Mouse (Mus musculus) forebrain, postnatal 0 days (tissue): ENCODE measurements around the gene Dlec1. TPM values are rescaled to one million over a fixed set of nuclear protein-coding genes. Genes with fewer than 3 reads are reported as not detected.

Experiments used
- ATAC-seq: fragments of 200-750 bp; cut with Nextera tagmentation; 2 replicates; pipeline ENCODE4 v1.8.0; 2017; ENCODE audit warnings: mild to moderate bottlenecking, moderate library complexity
- DNase-seq: peaks from one replicate; pipeline ENCODE4 v3.0.0-alpha.2; 2015
- H3K27ac ChIP-seq: fragments of 300-500 bp; sonication (generic); 2 replicates; pipeline ENCODE4 v1.5.1; 2014; ENCODE audit warnings: low read depth, mild to moderate bottlenecking, antibody characterized with exemption, low read length, moderate library complexity, mixed read lengths
- H3K27me3 ChIP-seq: fragments of 300-500 bp; sonication (generic); 2 replicates; pipeline ENCODE4 v1.6.1; 2014; ENCODE audit warnings: mild to moderate bottlenecking, low read length, mixed read lengths; ENCODE audit not compliant: insufficient read depth
- H3K36me3 ChIP-seq: fragments of 300-500 bp; sonication (generic); 2 replicates; pipeline ENCODE4 v1.6.1; 2014; ENCODE audit warnings: mild to moderate bottlenecking, moderate library complexity; ENCODE audit not compliant: insufficient read depth
- H3K4me1 ChIP-seq: fragments of 300-500 bp; sonication (generic); 2 replicates; pipeline ENCODE4 v1.6.1; 2014; ENCODE audit warnings: antibody characterized with exemption; ENCODE audit not compliant: insufficient read depth
- H3K4me2 ChIP-seq: fragments of 300-500 bp; sonication (generic); 2 replicates; pipeline ENCODE4 v1.6.1; 2014; ENCODE audit warnings: low read depth, mild to moderate bottlenecking, moderate library complexity
- H3K4me3 ChIP-seq: fragments of 300-500 bp; sonication (generic); 2 replicates; pipeline ENCODE4 v1.5.1; 2014; ENCODE audit warnings: low read depth, low read length, mixed read lengths
- H3K9ac ChIP-seq: fragments of 300-500 bp; sonication (generic); 2 replicates; pipeline ENCODE4 v1.6.1; 2014; ENCODE audit warnings: mild to moderate bottlenecking
- H3K9me3 ChIP-seq: fragments of 300-500 bp; sonication (generic); 2 replicates; pipeline ENCODE4 v1.6.1; 2016; ENCODE audit warnings: low read length
- CTCF ChIP-seq: sonication (generic); IDR thresholded peaks from 2 replicates; pipeline ENCODE4 v1.5.1; 2016; ENCODE audit warnings: antibody characterized with exemption, control low read depth, low read depth
- WGBS: fragments of 180-500 bp; shearing (Covaris S2); extraction: QIAGEN DNeasy Blood & Tissue Kit; methylation state at CpG from one replicate; pipeline ENCODE4 v1.1.7; 2014; 5-methylcytosine and 5-hydroxymethylcytosine counted together
- polyA plus RNA-seq: library from polyadenylated mRNA; unstranded; fragments of >200 nt; fragmentation: Nextera tagmentation; extraction: Ambion mirVana; gene quantifications from 2 replicates; pipeline ENCODE4 v1.2.1, GENCODE M21; 2015
- total RNA-seq: library from RNA; depleted of rRNA; stranded (reverse); fragments of >200 nt; gene quantifications from 2 replicates; pipeline ENCODE4 v1.2.3, GENCODE M21; 2014; rRNA removed

Dlec1 gene
- total RNA-seq (0.85 and 2.0 TPM in 2 replicates), polyA plus RNA-seq (0.40 and 0.42 TPM in 2 replicates)

GRCm38 (mm10) chr9:119101992-119102782 lies at the start of gene Dlec1:
Dlec1 (plus strand) TSS chr9:119102478.
- Histone ChIP-seq H3K27me3 (peaks cover 8% of the 10 kb centered on the region; the same call in 1 of the 2 replicates), H3K9me3 (no peaks in the 10 kb centered on the region), H3K4me2 (peak within 1 kb of the TSS; percentile 70), H3K4me1 (peaks cover 4% of the 10 kb centered on the region; the same call in 1 of the 2 replicates), H3K36me3 (no peaks in the 10 kb centered on the region), H3K9ac (peak within 1 kb of the TSS; percentile 45), H3K4me3 (peak within 1 kb of the TSS; percentile 62), H3K27ac (no peak within 1 kb of the TSS)
- 2% methylated on average over 44 of the region's 44 CpGs for WGBS
- ATAC-seq (peak; percentile 95), DNase-seq (peak; percentile 88)
- TF ChIP-seq CTCF = peak; percentile 25; the same call in 1 of the 2 replicates

GRCm38 (mm10) chr9:119053964-119054576 lies 48.2 kb upstream of the Dlec1 start:
- H3K4me2 ChIP-seq = no peak overlapping the region
- whole genome bisulfite sequencing = 84% methylated on average over 9 of the region's 9 CpGs
- ATAC-seq (no peak), DNase-seq (no peak)
- no peaks in the 10 kb centered on the region for H3K9me3 ChIP-seq
- TF ChIP-seq CTCF = no peak
- no peak overlapping the region for H3K27ac ChIP-seq
- H3K4me1 ChIP-seq = no peaks in the 10 kb centered on the region
- H3K4me3 ChIP-seq = no peak overlapping the region
- H3K9ac ChIP-seq = no peak overlapping the region
- no peaks in the 10 kb centered on the region for H3K36me3 ChIP-seq
- H3K27me3 ChIP-seq = peaks cover 9% of the 10 kb centered on the region

- Histone ChIP-seq H3K27me3 (peaks cover 9% of the 10 kb centered on the region), H3K9me3 (no peaks in the 10 kb centered on the region), H3K36me3 (no peaks in the 10 kb centered on the region), H3K4me1 (no peaks in the 10 kb centered on the region), H3K4me3 (no peak overlapping the region), H3K9ac (no peak overlapping the region), H3K4me2 (no peak overlapping the region), H3K27ac (no peak overlapping the region)
- TF ChIP-seq CTCF = no peak
- ATAC-seq (no peak), DNase-seq (no peak)
- 93% methylated on average over 4 of the region's 4 CpGs for WGBS
Observed at GRCm38 (mm10) chr9:119055336-119055735, 46.9 kb upstream of the Dlec1 start.

- 92% methylated on average over 7 of the region's 7 CpGs for WGBS
- Histone ChIP-seq H3K27me3 (peaks cover 4% of the 10 kb centered on the region), H3K4me3 (no peak overlapping the region), H3K36me3 (no peaks in the 10 kb centered on the region), H3K27ac (no peak overlapping the region), H3K4me2 (no peak overlapping the region), H3K4me1 (no peaks in the 10 kb centered on the region), H3K9me3 (no peaks in the 10 kb centered on the region), H3K9ac (no peak overlapping the region)
- no peak for DNase-seq
- no peak for ATAC-seq
- no peak for TF ChIP-seq CTCF
Observed at GRCm38 (mm10) chr9:119058245-119058644, 44.0 kb upstream of the Dlec1 start.

- no peaks in the 10 kb centered on the region for H3K36me3 ChIP-seq
- H3K4me3 ChIP-seq = no peak overlapping the region
- no peak overlapping the region for H3K9ac ChIP-seq
- TF ChIP-seq CTCF = no peak
- no peak for ATAC-seq
- no peaks in the 10 kb centered on the region for H3K9me3 ChIP-seq
- no peak for DNase-seq
- no peak overlapping the region for H3K27ac ChIP-seq
- WGBS = 91% methylated on average over 10 of the region's 10 CpGs
- H3K4me2 ChIP-seq = no peak overlapping the region
- H3K4me1 ChIP-seq = no peaks in the 10 kb centered on the region
- H3K27me3 ChIP-seq = no peaks in the 10 kb centered on the region
Observed at GRCm38 (mm10) chr9:119060701-119061100, 41.6 kb upstream of the Dlec1 start.

- H3K27ac ChIP-seq = no peak overlapping the region
- H3K9ac ChIP-seq = no peak overlapping the region
- no peaks in the 10 kb centered on the region for H3K9me3 ChIP-seq
- H3K4me1 ChIP-seq = no peaks in the 10 kb centered on the region
- no peaks in the 10 kb centered on the region for H3K36me3 ChIP-seq
- TF ChIP-seq CTCF = no peak
- ATAC-seq (no peak), DNase-seq (no peak)
- H3K4me2 ChIP-seq = no peak overlapping the region
- 30% methylated on average over 19 of the region's 19 CpGs for WGBS
- H3K27me3 ChIP-seq = no peaks in the 10 kb centered on the region
- H3K4me3 ChIP-seq = no peak overlapping the region
Observed at GRCm38 (mm10) chr9:119063036-119063644, 39.1 kb upstream of the Dlec1 start.

GRCm38 (mm10) chr9:119064296-119064695 lies 38.0 kb upstream of the Dlec1 start:
- ATAC-seq (no peak), DNase-seq (no peak)
- Histone ChIP-seq H3K27me3 (no peaks in the 10 kb centered on the region), H3K9me3 (no peaks in the 10 kb centered on the region), H3K4me1 (no peaks in the 10 kb centered on the region), H3K4me3 (no peak overlapping the region), H3K36me3 (no peaks in the 10 kb centered on the region), H3K4me2 (no peak overlapping the region), H3K27ac (no peak overlapping the region), H3K9ac (no peak overlapping the region)
- WGBS = 68% methylated on average over 4 of the region's 4 CpGs
- no peak for TF ChIP-seq CTCF
